Mouse (Mus musculus) midbrain, embryonic 11.5 days (tissue): ENCODE data around the gene Dlg2. TPM values are rescaled to one million over a fixed set of nuclear protein-coding genes. Genes with fewer than 3 reads are reported as not detected.

ENCODE experiments used
- ATAC-seq: fragments of 200-750 bp; cut with Nextera tagmentation; 2 replicates; pipeline ENCODE4 v1.8.0; 2017; ENCODE audit warnings: moderate TSS enrichment, moderate library complexity; ENCODE audit not compliant: low FRiP score
- DNase-seq: peaks from one replicate; pipeline ENCODE4 v3.0.0; 2015; ENCODE audit warnings: low spot score; ENCODE audit errors: missing footprints
- H3K27ac ChIP-seq: fragments of 300-500 bp; sonication (generic); 2 replicates; pipeline ENCODE4 v1.5.1; 2014; ENCODE audit warnings: low read depth, low read length
- H3K27me3 ChIP-seq: fragments of 300-500 bp; sonication (generic); 2 replicates; pipeline ENCODE4 v1.6.1; 2014; ENCODE audit warnings: mild to moderate bottlenecking, low read length, moderate library complexity, mixed read lengths; ENCODE audit not compliant: control insufficient read depth, insufficient read depth
- H3K36me3 ChIP-seq: fragments of 300-500 bp; sonication (generic); 2 replicates; pipeline ENCODE4 v1.6.1; 2014; ENCODE audit warnings: mild to moderate bottlenecking, low read length, moderate library complexity, mixed read lengths; ENCODE audit not compliant: control insufficient read depth, insufficient read depth
- H3K4me1 ChIP-seq: fragments of 300-500 bp; sonication (generic); 2 replicates; pipeline ENCODE4 v1.6.1; 2014; ENCODE audit warnings: low read length; ENCODE audit not compliant: control insufficient read depth, insufficient read depth
- H3K4me2 ChIP-seq: fragments of 300-500 bp; sonication (generic); 2 replicates; pipeline ENCODE4 v1.6.1; 2014; ENCODE audit warnings: mild to moderate bottlenecking, moderate library complexity
- H3K4me3 ChIP-seq: fragments of 300-500 bp; sonication (generic); 2 replicates; pipeline ENCODE4 v1.5.1; 2014; ENCODE audit warnings: low read depth, low read length
- H3K9ac ChIP-seq: fragments of 300-500 bp; sonication (generic); 2 replicates; pipeline ENCODE4 v1.6.1; 2014; ENCODE audit warnings: low read length
- H3K9me3 ChIP-seq: fragments of 300-500 bp; sonication (generic); 2 replicates; pipeline ENCODE4 v1.6.1; 2016; ENCODE audit warnings: low read length; ENCODE audit not compliant: control insufficient read depth
- WGBS: fragments of 180-500 bp; shearing (Covaris S2); extraction: QIAGEN DNeasy Blood & Tissue Kit; methylation state at CpG from one replicate; pipeline ENCODE4 v1.1.7; 2014; 5-methylcytosine and 5-hydroxymethylcytosine counted together
- polyA plus RNA-seq: library from polyadenylated mRNA; unstranded; fragments of >200 nt; fragmentation: Nextera tagmentation; extraction: Ambion mirVana; gene quantifications from 2 replicates; pipeline ENCODE4 v1.2.1, GENCODE M21; 2014

Dlg2 gene
- 1.8 and 2.5 TPM in 2 replicates for polyA plus RNA-seq

DNA sequence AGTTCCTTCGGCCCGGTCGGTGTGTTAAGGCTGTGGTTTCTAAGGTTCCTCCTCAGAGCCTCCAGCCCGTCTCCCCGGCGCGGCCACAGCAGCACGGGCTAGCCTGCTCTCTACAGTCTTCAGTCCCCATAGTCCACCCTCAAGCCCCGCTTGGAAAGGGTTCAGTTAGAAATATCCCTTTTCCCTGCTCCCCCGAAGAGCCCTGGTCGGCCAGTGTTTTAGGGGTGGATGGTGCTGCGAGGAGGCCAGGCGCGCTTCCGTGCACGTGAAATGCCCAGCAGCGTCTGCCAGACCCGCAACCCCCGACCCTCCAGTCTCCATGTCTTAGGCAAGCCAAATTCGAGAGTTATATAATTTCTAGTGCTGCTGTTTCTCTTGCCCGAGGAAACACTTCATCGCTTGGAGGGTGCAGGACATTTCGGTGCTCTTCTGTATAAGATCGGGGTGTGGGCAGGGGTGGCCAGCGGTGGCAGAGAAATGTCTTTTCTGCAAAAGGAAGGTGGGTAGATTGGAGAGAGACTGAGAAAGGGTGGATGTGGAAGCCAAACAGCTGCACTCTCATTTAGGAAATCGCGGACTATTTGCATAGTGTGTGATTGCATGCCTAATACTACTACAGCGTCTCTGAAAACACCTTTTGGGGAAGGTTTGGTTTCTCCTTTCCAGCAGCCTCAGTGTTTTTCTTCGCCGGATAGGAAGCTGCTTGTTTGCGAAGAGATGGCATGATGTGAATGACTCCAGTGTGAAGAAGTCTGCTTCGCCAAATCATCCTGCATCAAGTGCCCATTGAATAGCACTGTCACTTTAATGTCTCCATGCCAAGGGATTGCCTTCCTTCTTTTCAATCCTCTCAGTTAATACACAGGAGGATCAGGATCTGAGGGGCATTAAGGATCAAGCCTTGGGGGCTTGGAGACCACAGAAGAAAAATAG, at the start of gene Dlg2:
Dlg2 (plus strand) TSS at position 360 of the 933 bp plus-strand sequence.
- DNase-seq = no peak
- H3K4me3 ChIP-seq = peak within 1 kb of the TSS; percentile 66
- under 1% methylated on average over 32 of the region's 32 CpGs for WGBS
- ATAC-seq = no peak
- H3K36me3 ChIP-seq = no peaks in the 10 kb centered on the region
- no peaks in the 10 kb centered on the region for H3K9me3 ChIP-seq
- peak within 1 kb of the TSS; percentile 61 for H3K27ac ChIP-seq
- H3K4me1 ChIP-seq = peaks cover 8% of the 10 kb centered on the region; the same call in 1 of the 2 replicates
- H3K4me2 ChIP-seq = peak within 1 kb of the TSS; percentile 82
- H3K27me3 ChIP-seq = no peaks in the 10 kb centered on the region
- peak within 1 kb of the TSS; percentile 73 for H3K9ac ChIP-seq

DNA sequence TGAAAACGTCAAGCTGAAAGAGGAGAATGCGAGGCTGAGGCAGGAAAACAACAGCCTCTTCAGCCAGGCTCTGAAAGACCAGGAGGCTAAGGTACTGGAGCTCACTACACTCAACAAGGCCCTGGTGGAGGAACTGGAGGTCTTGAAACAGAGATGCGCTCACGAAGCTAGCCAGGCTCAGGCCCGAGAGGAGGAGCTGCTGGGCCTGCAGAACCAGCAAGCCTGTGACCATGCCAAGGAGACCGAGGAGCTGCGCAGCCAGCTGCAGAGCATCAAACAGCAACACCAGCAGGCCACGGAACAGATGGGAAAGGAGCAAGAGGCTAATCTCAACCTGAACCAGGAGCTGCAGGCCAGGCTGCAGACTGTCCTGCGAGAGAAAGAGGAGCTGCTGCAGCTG, 49.5 kb upstream of the Dlg2 start:
- no peak overlapping the region; the same call in 1 of the 2 replicates for H3K4me3 ChIP-seq
- WGBS = 74% methylated on average over 9 of the region's 9 CpGs
- H3K4me1 ChIP-seq = no peaks in the 10 kb centered on the region; the same call in 1 of the 2 replicates
- H3K36me3 ChIP-seq = no peaks in the 10 kb centered on the region
- H3K9ac ChIP-seq = no peak overlapping the region
- H3K27ac ChIP-seq = no peak overlapping the region
- H3K4me2 ChIP-seq = peak overlapping the region; percentile 57; the same call in 1 of the 2 replicates
- no peaks in the 10 kb centered on the region for H3K27me3 ChIP-seq
- ATAC-seq = no peak
- no peak for DNase-seq
- no peaks in the 10 kb centered on the region for H3K9me3 ChIP-seq

DNA sequence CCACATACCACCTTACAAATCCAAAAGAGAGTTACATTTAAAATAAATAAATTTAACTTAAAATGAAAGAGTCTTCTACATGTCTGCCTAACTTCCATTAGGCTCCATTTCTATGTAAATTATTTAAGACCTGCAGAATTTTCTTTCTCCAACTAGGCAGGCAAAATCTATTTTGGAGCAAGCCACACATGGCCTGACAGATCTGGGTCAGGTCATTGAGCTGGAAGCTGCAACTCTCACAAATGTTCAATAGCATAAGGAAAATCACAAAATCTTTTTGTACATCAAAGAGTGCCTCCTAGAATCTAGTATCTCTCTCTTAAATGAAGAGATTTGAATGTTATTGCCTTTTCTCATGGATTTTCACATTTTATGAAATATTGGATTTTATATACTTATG, 44.3 kb upstream of the Dlg2 start:
- H3K36me3 ChIP-seq = no peaks in the 10 kb centered on the region
- ATAC-seq (no peak), DNase-seq (no peak)
- no peak overlapping the region for H3K27ac ChIP-seq
- H3K27me3 ChIP-seq = no peaks in the 10 kb centered on the region
- H3K4me1 ChIP-seq = no peaks in the 10 kb centered on the region
- H3K4me2 ChIP-seq = no peak overlapping the region
- H3K4me3 ChIP-seq = no peak overlapping the region
- no peak overlapping the region for H3K9ac ChIP-seq
- no peaks in the 10 kb centered on the region for H3K9me3 ChIP-seq

DNA sequence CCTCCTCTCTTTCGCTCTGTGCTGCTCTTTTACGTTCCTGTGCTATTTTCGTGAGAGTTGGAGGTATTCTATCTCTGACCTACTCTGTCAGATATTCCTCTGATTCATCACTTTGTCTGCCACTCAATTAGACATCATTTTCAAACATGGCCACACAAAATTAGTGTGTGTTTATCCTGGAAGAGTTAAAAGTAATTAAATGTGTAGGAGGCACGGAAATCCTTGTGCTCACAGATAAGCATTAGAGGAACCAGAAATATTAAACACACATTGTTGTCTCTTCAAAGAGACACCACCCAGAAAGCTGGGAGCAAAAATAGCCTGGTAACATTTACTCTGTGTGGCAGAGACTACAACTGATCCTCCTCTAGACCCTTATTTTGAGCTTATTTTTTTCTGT, 36.4 kb upstream of the Dlg2 start:
- Histone ChIP-seq H3K4me3 (no peak overlapping the region), H3K9me3 (no peaks in the 10 kb centered on the region), H3K4me2 (no peak overlapping the region), H3K27ac (no peak overlapping the region), H3K9ac (no peak overlapping the region), H3K4me1 (no peaks in the 10 kb centered on the region), H3K36me3 (no peaks in the 10 kb centered on the region), H3K27me3 (no peaks in the 10 kb centered on the region)
- no peak for ATAC-seq
- DNase-seq = no peak
- WGBS = 90% methylated on average over 4 of the region's 4 CpGs

DNA sequence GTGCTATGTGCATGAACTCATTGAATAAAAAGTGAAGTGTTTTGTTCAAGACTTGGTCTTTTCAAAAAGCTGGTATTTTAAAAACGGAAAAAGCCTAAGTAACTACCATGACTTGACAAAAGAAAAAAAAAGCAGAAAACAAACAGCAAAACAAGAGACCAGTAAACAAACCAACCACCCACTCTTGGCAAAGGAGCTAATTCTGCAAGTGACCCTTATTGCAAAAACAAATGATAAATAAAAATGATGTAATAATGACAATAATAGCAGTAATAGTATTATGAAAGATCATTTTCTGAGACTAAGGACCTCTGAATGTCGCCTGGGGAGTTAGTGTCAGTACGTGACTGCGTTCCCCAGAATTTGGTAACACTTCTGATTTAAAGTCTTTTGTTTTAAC, 34.4 kb upstream of the Dlg2 start:
- peaks cover 5% of the 10 kb centered on the region for H3K4me1 ChIP-seq
- DNase-seq (peak; percentile 89), ATAC-seq (peak; percentile 14)
- no peak overlapping the region for H3K27ac ChIP-seq
- no peaks in the 10 kb centered on the region for H3K36me3 ChIP-seq
- H3K9me3 ChIP-seq = no peaks in the 10 kb centered on the region
- no peaks in the 10 kb centered on the region for H3K27me3 ChIP-seq
- WGBS = 12% methylated on average over 4 of the region's 4 CpGs
- peak overlapping the region; percentile 98 for H3K4me3 ChIP-seq
- peak overlapping the region; percentile 47 for H3K4me2 ChIP-seq
- peak overlapping the region; percentile 34 for H3K9ac ChIP-seq

DNA sequence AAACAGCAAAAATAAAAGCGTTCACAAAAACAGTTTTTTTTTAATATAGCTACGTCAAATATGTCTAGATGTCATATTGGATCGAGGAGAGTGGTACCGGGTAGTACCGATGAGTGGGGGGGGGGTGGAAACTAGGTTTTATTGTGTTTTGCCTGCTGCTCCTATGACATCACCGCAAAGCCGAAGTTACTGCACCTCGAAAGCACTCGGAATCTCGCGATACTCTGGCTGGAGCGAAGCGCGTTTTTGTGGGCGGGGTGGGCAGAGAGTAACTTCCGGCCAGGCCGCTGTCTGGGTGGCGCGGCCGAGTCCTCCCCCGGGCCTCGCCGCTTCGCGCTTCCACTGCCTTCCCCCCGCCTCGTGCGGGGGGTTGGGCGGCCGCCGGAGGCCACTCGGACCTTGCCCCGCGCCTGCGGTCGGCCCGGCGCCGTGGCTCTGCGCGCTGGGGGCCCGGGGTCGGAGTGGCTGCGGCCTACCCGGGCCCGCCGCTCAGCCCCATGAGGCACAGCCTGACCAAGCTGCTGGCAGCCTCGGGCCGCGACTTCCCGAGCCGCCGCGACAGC, 33.9 kb upstream of the Dlg2 start, which contains the start of gene Crebzf:
Crebzf (plus strand) TSS at position 212 of the 563 bp plus-strand sequence.
- Histone ChIP-seq H3K9me3 (no peaks in the 10 kb centered on the region), H3K27me3 (no peaks in the 10 kb centered on the region), H3K36me3 (no peaks in the 10 kb centered on the region), H3K4me2 (peak within 1 kb of the TSS; percentile 92), H3K4me3 (peak within 1 kb of the TSS; percentile 98), H3K9ac (peak within 1 kb of the TSS; percentile 98), H3K27ac (peak within 1 kb of the TSS; percentile 97), H3K4me1 (peaks cover 5% of the 10 kb centered on the region)
- WGBS = under 1% methylated on average over 50 of the region's 54 CpGs
- ATAC-seq = peak; percentile 95
- peak; percentile 99 for DNase-seq

DNA sequence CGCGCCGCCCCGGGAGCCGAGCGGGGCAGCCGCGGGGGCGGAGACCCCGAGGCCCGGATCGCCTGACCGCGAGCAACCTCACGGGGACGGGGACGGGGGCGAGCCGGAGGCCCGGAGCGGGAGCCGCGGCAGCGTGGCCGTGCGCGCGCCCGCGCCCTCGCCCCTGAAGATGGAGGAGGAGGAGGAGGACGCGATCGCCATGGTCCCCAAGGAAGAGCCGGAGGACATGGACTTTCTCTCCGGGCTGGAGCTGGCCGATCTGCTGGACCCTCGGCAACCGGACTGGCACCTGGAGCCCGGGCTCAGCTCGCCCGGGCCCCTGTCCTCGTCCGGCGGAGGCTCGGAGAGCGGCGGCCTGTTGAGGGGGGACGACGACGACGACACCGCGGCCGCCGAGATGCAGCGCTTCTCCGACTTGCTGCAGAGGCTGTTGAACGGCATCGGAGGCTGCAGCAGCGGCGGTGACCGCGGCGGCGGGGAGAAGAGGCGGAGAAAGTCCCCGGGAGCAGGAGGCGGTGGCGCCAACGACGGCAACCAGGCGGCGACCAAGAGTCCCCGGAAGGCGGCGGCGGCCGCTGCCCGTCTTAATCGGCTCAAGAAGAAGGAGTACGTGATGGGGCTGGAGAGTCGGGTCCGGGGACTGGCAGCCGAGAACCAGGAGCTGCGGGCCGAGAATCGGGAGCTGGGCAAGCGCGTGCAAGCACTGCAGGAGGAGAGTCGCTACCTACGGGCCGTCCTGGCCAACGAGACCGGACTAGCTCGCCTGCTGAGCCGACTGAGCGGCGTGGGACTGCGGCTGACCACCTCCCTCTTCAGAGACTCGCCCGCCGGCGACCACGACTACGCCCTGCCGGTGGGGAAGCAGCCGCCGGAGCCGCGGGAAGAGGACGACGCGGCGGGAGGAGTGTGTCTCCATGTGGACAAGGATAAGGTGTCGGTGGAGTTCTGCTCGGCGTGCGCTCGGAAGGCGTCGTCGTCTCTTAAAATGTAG, 33.1 kb upstream of the Dlg2 start:
- H3K27ac ChIP-seq = peak overlapping the region; percentile 97

DNA sequence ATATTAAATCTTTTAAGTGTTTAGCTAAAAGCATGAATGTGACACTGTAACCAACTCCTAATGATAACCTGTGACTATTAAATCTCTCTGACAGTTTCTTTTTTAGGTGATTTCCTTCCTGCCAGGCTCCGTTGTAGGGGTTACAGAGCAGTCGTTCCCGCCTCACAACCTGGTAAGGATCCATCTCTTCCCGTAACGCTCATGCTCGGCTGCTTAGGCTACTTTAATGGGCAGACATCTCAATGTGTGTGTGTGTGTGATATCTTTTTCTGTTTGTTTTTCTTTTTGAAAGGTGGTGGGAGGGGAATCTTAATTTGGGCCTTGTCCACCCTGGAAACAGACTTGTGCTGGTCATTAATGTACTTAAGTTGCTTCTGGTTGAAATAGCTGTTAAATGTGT, 32.3 kb upstream of the Dlg2 start:
- Histone ChIP-seq H3K36me3 (no peaks in the 10 kb centered on the region), H3K4me2 (peak overlapping the region; percentile 92), H3K9ac (peak overlapping the region; percentile 98), H3K4me3 (peak overlapping the region; percentile 98), H3K27me3 (no peaks in the 10 kb centered on the region), H3K9me3 (no peaks in the 10 kb centered on the region), H3K4me1 (peaks cover 5% of the 10 kb centered on the region), H3K27ac (no peak overlapping the region)
- WGBS = under 1% methylated on average over 6 of the region's 6 CpGs
- DNase-seq (peak; percentile 90), ATAC-seq (no peak)

More for the DNA sequence above, 33.1 kb upstream of the Dlg2 start:
- ATAC-seq (peak; percentile 82), DNase-seq (peak; percentile 97)
- WGBS = under 1% methylated on average over 97 of the region's 123 CpGs
- H3K9me3 ChIP-seq = no peaks in the 10 kb centered on the region
- peaks cover 5% of the 10 kb centered on the region for H3K4me1 ChIP-seq
- H3K4me2 ChIP-seq = peak overlapping the region; percentile 92
- H3K9ac ChIP-seq = peak overlapping the region; percentile 98
- H3K36me3 ChIP-seq = no peaks in the 10 kb centered on the region
- H3K27me3 ChIP-seq = no peaks in the 10 kb centered on the region
- H3K4me3 ChIP-seq = peak overlapping the region; percentile 98
